Mouse (Mus musculus) thymus, adult 2 months (tissue): ENCODE data around the gene Slc51a.

Experiments used
- CTCF ChIP-seq: fragments of 200-500 bp; IDR thresholded peaks from 2 replicates; pipeline ENCODE4 v1.5.1; 2012; ENCODE audit warnings: mild to moderate bottlenecking, control low read depth, low read length, moderate library complexity, borderline replicate concordance; ENCODE audit not compliant: control insufficient read depth, poor library complexity, insufficient read depth; ENCODE audit errors: extremely low read depth
- POLR2A ChIP-seq: fragments of 200-500 bp; IDR thresholded peaks from 2 replicates; pipeline ENCODE4 v1.6.1; 2012; ENCODE audit warnings: mild to moderate bottlenecking, low read length, control low read depth, moderate library complexity; ENCODE audit not compliant: control insufficient read depth, poor library complexity, insufficient read depth; ENCODE audit errors: extremely low read depth

DNA sequence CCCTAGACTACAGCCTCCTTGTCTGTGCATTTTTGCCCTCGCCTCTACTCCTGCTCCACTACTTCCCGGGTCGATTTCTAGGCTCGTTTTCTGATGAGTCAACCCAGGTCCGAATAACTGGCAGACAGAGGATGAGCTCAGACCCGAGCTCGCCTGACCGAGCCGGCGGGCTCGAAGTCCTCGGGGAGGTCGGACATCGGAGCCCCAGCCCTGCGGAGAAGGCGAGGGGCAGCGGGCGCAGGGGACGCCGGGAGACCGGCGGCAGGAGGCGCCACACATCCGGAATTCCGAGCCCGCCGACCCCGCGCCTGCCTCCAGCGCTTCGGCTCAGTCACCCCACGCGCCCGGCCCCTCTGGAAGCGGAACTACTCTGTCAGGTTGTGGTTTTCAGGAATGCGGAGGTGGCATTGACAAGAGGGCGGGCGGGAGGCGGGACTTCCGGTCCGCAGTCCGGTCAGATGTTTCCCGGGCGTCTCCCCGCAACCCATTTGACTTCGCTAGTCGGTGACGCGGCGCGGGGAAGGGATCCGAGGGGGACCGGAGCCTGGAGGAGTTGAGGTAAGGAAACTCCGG is 57.1 kb downstream of the Slc51a start, which contains the start of gene Pcyt1a:
- TF ChIP-seq CTCF, result 0 out of 2 replicates have a peak, but pooled peaks have one; percentile 57
- peak; percentile 22; the same call in 1 of the 2 replicates for TF ChIP-seq POLR2A
